Mouse (Mus musculus) erythroblast, embryonic 14.5 days (primary cell): Measurements from ENCODE around the gene Ghrl. TPM values are rescaled to one million over a fixed set of nuclear protein-coding genes. Genes with fewer than 3 reads are reported as not detected.
"Not testable (repeated sequence)": the region's sequence is repeated elsewhere in the genome, so short reads cannot be mapped to it uniquely, and the experiment has no call there.

ENCODE experiments used
- H3K27me3 ChIP-seq: 2 replicates; pipeline ENCODE4 v1.6.1; 2012; ENCODE audit warnings: inconsistent platforms; ENCODE audit not compliant: control insufficient read depth
- H3K36me3 ChIP-seq: 2 replicates; pipeline ENCODE4 v1.6.1; 2012; ENCODE audit warnings: mild to moderate bottlenecking, inconsistent platforms; ENCODE audit not compliant: control insufficient read depth
- H3K4me1 ChIP-seq: 2 replicates; pipeline ENCODE4 v1.6.1; 2012; ENCODE audit warnings: inconsistent platforms; ENCODE audit not compliant: control insufficient read depth
- H3K4me3 ChIP-seq: replicated peaks from 2 replicates; pipeline ENCODE3; 2012; ENCODE audit warnings: moderate library complexity, mild to moderate bottlenecking, inconsistent platforms
- H3K9me3 ChIP-seq: 2 replicates; pipeline ENCODE4 v1.6.1; 2012; ENCODE audit warnings: low read length, inconsistent platforms, mixed read lengths; ENCODE audit not compliant: control insufficient read depth
- GATA1 ChIP-seq: IDR thresholded peaks from 2 replicates; pipeline ENCODE4 v1.6.1; 2012; ENCODE audit warnings: low read length, inconsistent platforms, mixed read lengths
- TAL1 ChIP-seq: IDR thresholded peaks from 3 replicates; pipeline ENCODE4 v1.6.1; 2012; ENCODE audit warnings: low read length, inconsistent platforms, mixed read lengths
- polyA plus RNA-seq: library from polyadenylated mRNA; stranded (reverse); fragments of >175 nt; gene quantifications from 2 replicates; pipeline ENCODE4 v1.2.3, GENCODE M21; 2012

Ghrl gene
- polyA plus RNA-seq, 1 experiment: not detected

DNA sequence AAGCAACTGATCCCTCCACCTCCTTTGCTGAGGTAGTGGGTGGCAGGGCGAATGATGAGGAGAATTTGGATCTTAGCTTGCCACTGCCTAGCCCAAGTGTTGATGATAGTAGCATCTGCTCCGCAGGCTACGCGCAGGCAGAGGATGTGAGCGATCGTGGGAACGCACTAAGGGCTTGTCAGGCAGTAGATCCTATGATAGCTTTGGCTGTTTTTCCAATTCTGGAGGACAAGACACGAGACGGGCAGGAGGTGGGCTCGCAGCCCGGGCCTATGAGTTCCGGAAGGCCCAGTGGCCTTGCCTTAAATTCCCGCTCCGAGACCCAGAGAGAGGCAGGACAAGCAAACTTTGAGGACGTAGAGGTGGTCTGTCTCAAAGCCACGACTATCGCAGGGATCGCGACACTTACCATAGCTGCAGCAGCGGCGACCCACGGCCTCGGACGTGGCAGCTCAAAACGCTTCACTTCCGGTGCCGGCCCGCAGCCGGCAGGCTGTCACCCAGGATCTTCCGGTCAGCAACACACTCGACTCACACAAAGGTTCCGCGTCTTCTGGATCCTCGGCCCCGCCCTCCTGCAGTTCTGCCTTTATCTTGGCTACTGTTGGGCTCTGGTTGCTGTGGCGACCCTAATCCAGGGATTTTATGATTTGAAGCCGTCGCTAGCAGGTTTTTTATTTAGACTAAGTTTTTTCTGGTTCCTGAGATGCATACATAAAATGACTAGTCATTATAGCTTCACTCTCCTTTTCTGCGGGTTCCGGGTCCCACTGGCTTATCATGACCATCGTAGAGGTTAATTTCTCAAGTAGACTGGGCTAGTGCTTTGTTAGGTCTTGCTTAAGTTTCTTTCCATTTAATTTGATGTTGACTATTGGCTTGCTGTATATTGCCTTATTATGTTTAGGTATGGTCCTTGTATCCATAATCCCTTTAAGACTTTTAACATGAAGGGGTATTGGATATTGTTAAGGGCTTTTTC lies 20.8 kb upstream of the Ghrl start, which contains the start of gene Sec13:
Sec13 (minus strand) TSS at position 508 of the 982 bp plus-strand sequence.
- H3K4me1 ChIP-seq: peaks cover 33% of the 10 kb centered on the region
- no peak for TF ChIP-seq GATA1
- no peak for TF ChIP-seq TAL1
- H3K36me3 ChIP-seq: peaks cover 32% of the 10 kb centered on the region
- H3K27me3 ChIP-seq: peaks cover 2% of the 10 kb centered on the region; the same call in 1 of the 2 replicates
- no peaks in the 10 kb centered on the region for H3K9me3 ChIP-seq
- H3K4me3 ChIP-seq: peak within 1 kb of the TSS; percentile 95

- TF ChIP-seq GATA1 (no peak), TAL1 (no peak)
- Histone ChIP-seq H3K4me3 (no peak overlapping the region), H3K27me3 (no peaks in the 10 kb centered on the region), H3K36me3 (peaks cover 63% of the 10 kb centered on the region), H3K4me1 (peaks cover 32% of the 10 kb centered on the region), H3K9me3 (no peaks in the 10 kb centered on the region)
Measured at GRCm38 (mm10) chr6:113737318-113738046, 17.8 kb upstream of the Ghrl start.

DNA sequence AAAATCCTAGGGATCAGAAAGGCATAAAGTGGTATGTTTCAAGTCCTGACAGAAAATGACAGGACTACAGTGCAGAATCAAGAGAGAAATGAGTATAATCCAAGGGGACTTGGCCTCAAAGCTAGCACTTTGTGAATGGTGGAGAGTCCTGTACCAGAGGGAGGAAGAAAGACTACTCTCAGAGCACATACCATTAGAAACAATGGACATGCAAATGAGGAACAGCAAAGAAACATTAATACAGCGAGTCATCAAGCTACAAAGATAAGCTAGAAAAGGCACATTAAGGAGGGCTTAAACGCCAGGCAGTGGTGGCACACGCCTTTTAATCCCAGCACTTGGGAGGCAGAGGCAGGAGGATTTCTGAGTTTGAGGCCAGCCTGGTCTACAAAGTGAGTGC lies 11.6 kb upstream of the Ghrl start:
- no peaks in the 10 kb centered on the region for H3K4me1 ChIP-seq
- H3K36me3 ChIP-seq: peaks cover 100% of the 10 kb centered on the region
- no peaks in the 10 kb centered on the region for H3K27me3 ChIP-seq
- no peak overlapping the region for H3K4me3 ChIP-seq
- no peak for TF ChIP-seq GATA1
- no peak for TF ChIP-seq TAL1
- H3K9me3 ChIP-seq: no peaks in the 10 kb centered on the region

DNA sequence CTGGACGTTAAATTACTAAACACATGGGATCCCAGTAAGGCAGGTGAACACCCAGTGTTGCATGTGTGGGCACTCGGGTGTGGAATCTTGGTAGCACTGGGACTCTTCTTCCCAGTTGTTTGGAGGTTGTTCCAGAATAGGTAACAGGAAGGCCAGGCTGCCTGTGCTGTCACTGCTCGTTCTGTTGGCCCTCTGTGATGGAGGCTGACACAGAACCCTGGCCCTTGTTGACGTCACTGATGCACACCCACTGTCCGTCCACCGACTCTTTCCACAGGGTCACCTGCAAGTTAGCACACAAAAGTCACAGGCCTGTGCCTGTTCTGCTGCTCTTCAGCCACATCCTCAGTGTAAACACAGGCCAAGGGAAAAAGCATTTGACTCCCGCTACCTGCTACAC lies 8.5 kb upstream of the Ghrl start:
- no peaks in the 10 kb centered on the region for H3K9me3 ChIP-seq
- H3K27me3 ChIP-seq: no peaks in the 10 kb centered on the region
- peaks cover 99% of the 10 kb centered on the region for H3K36me3 ChIP-seq
- no peaks in the 10 kb centered on the region for H3K4me1 ChIP-seq
- H3K4me3 ChIP-seq: no peak overlapping the region
- TF ChIP-seq TAL1: no peak
- no peak for TF ChIP-seq GATA1

GRCm38 (mm10) chr6:113721061-113721460 lies 1.4 kb upstream of the Ghrl start:
- no peaks in the 10 kb centered on the region for H3K4me1 ChIP-seq
- no peaks in the 10 kb centered on the region for H3K27me3 ChIP-seq
- H3K4me3 ChIP-seq: no peak overlapping the region
- peaks cover 99% of the 10 kb centered on the region for H3K36me3 ChIP-seq
- no peak for TF ChIP-seq TAL1
- TF ChIP-seq GATA1: no peak
- H3K9me3 ChIP-seq: no peaks in the 10 kb centered on the region

DNA sequence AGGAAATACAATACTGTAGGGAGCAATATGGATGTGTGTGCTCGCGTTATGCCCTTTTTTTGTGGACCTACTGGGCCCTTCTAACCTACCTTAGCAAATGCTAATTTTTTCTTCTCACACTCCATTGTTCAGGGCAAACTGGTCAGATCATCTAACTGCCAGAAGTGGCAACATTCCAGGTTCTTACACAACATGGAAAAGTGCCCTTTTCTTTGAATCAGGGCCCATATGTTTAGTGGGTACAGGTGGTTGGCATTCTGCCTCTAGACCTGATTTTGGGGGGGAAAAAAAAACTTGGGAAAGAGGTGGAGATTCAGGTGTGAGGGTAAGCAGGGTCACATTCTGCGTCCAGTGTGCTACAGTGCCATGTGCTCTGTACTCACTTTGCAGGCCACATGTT lies 2.1 kb downstream of the Ghrl start:
- H3K9me3 ChIP-seq: no peaks in the 10 kb centered on the region
- TF ChIP-seq TAL1 (no peak), GATA1 (no peak)
- no peaks in the 10 kb centered on the region for H3K27me3 ChIP-seq
- peaks cover 99% of the 10 kb centered on the region for H3K36me3 ChIP-seq
- H3K4me1 ChIP-seq: no peaks in the 10 kb centered on the region
- no peak overlapping the region for H3K4me3 ChIP-seq

- Histone ChIP-seq H3K36me3 (peaks cover 99% of the 10 kb centered on the region), H3K27me3 (no peaks in the 10 kb centered on the region), H3K9me3 (no peaks in the 10 kb centered on the region), H3K4me1 (no peaks in the 10 kb centered on the region), H3K4me3 (no peak overlapping the region)
- TF ChIP-seq TAL1 (no peak), GATA1 (no peak)
Measured at GRCm38 (mm10) chr6:113714797-113715196, 4.9 kb downstream of the Ghrl start.

- no peak overlapping the region for H3K4me3 ChIP-seq
- no peaks in the 10 kb centered on the region for H3K4me1 ChIP-seq
- TF ChIP-seq GATA1: no peak
- no peak for TF ChIP-seq TAL1
- H3K9me3 ChIP-seq: no peaks in the 10 kb centered on the region
- H3K36me3 ChIP-seq: peaks cover 99% of the 10 kb centered on the region
- no peaks in the 10 kb centered on the region for H3K27me3 ChIP-seq
Measured at GRCm38 (mm10) chr6:113714276-113714675, 5.4 kb downstream of the Ghrl start.

- H3K9me3 ChIP-seq, H3K4me3 ChIP-seq, H3K27me3 ChIP-seq, H3K4me1 ChIP-seq: not testable (repeated sequence)
- H3K36me3 ChIP-seq: peaks cover 99% of the 10 kb centered on the region
Measured at GRCm38 (mm10) chr6:113713389-113713788, 6.3 kb downstream of the Ghrl start.
